Mouse (Mus musculus) stomach, postnatal 0 days (tissue): Measurements from ENCODE around the gene Rundc1. TPM values are rescaled to one million over a fixed set of nuclear protein-coding genes. Genes with fewer than 3 reads are reported as not detected.
"Not testable (repeated sequence)": the region's sequence is repeated elsewhere in the genome, so short reads cannot be mapped to it uniquely, and the experiment has no call there.

Experiments used
- ATAC-seq: fragments of 200-750 bp; cut with Nextera tagmentation; 2 replicates; pipeline ENCODE4 v1.8.0; 2017; ENCODE audit not compliant: low FRiP score, low TSS enrichment
- DNase-seq: peaks from one replicate; pipeline ENCODE4 v3.0.0-alpha.2; 2016; ENCODE audit warnings: low spot score
- H3K27ac ChIP-seq: fragments of 300-500 bp; sonication (generic); replicated peaks from 2 replicates; pipeline ENCODE4 v1.5.1; 2014; ENCODE audit warnings: mild to moderate bottlenecking, control low read depth
- H3K27me3 ChIP-seq: fragments of 300-500 bp; sonication (generic); 2 replicates; pipeline ENCODE4 v1.6.1; 2014; ENCODE audit warnings: low read length; ENCODE audit not compliant: control insufficient read depth, insufficient read depth
- H3K36me3 ChIP-seq: fragments of 300-500 bp; sonication (generic); 2 replicates; pipeline ENCODE4 v1.6.1; 2014; ENCODE audit warnings: low read length, mixed read lengths; ENCODE audit not compliant: control insufficient read depth, insufficient read depth
- H3K4me1 ChIP-seq: fragments of 300-500 bp; sonication (generic); replicated peaks from 2 replicates; pipeline ENCODE4 v1.6.1; 2014; ENCODE audit warnings: antibody characterized with exemption; ENCODE audit not compliant: control insufficient read depth, insufficient read depth
- H3K4me2 ChIP-seq: fragments of 300-500 bp; sonication (generic); replicated peaks from 2 replicates; pipeline ENCODE4 v1.6.1; 2014; ENCODE audit warnings: low read depth, mild to moderate bottlenecking, control low read depth, moderate library complexity
- H3K4me3 ChIP-seq: fragments of 300-500 bp; sonication (generic); 2 replicates; pipeline ENCODE4 v1.5.1; 2014; ENCODE audit warnings: low read depth, low read length, control low read depth
- H3K9ac ChIP-seq: fragments of 300-500 bp; sonication (generic); 2 replicates; pipeline ENCODE4 v1.6.1; 2014; ENCODE audit warnings: mild to moderate bottlenecking, low read length, control low read depth, mixed read lengths
- H3K9me3 ChIP-seq: fragments of 300-500 bp; sonication (generic); 2 replicates; pipeline ENCODE4 v1.6.1; 2016; ENCODE audit warnings: low read length; ENCODE audit not compliant: control insufficient read depth
- CTCF ChIP-seq: IDR thresholded peaks from 2 replicates; pipeline ENCODE4 v1.5.1; 2016; ENCODE audit warnings: antibody characterized with exemption, low read depth, mild to moderate bottlenecking, moderate library complexity
- EP300 ChIP-seq: optimal IDR thresholded peaks from 2 replicates; pipeline ENCODE3; 2016; ENCODE audit warnings: antibody characterized with exemption
- WGBS: fragments of 180-500 bp; shearing (Covaris S2); extraction: QIAGEN DNeasy Blood & Tissue Kit; methylation state at CpG from one replicate; pipeline ENCODE4 v1.1.7; 2014; 5-methylcytosine and 5-hydroxymethylcytosine counted together
- polyA plus RNA-seq: library from polyadenylated mRNA; unstranded; fragments of >200 nt; fragmentation: Nextera tagmentation; extraction: Ambion mirVana; gene quantifications from 2 replicates; pipeline ENCODE4 v1.2.1, GENCODE M21; 2015

Gene Rundc1
- 11.3 and 11.5 TPM in 2 replicates for polyA plus RNA-seq

GRCm38 (mm10) chr11:101424925-101425813, at the start of gene Rundc1, which contains the start of gene Ptges3l:
Gene Rundc1 (plus strand): TSS chr11:101425085.
Gene Ptges3l (minus strand): TSS chr11:101425333.
- H3K4me1 ChIP-seq: peaks cover 4% of the 10 kb centered on the region; the same call in 1 of the 2 replicates
- H3K4me3 ChIP-seq: peak within 1 kb of the TSS; percentile 94
- ATAC-seq (peak; percentile 90), DNase-seq (peak; percentile 99)
- H3K27me3 ChIP-seq: no peaks in the 10 kb centered on the region
- H3K36me3 ChIP-seq: no peaks in the 10 kb centered on the region
- H3K27ac ChIP-seq: peak within 1 kb of the TSS; percentile 94
- H3K9me3 ChIP-seq: no peaks in the 10 kb centered on the region
- TF ChIP-seq CTCF: peak; percentile 65
- TF ChIP-seq EP300: no peak
- peak within 1 kb of the TSS; percentile 92 for H3K4me2 ChIP-seq
- H3K9ac ChIP-seq: peak within 1 kb of the TSS; percentile 90
- under 1% methylated on average over 80 of the region's 81 CpGs for WGBS

- not testable (repeated sequence) for H3K9me3 ChIP-seq, H3K27ac ChIP-seq, H3K9ac ChIP-seq, H3K4me1 ChIP-seq, H3K4me3 ChIP-seq, H3K4me2 ChIP-seq, H3K27me3 ChIP-seq, H3K36me3 ChIP-seq, ATAC-seq, DNase-seq
- WGBS: 93% methylated on average over 8 of the region's 8 CpGs
Observed at GRCm38 (mm10) chr11:101378196-101378595, 46.7 kb upstream of the Rundc1 start.

GRCm38 (mm10) chr11:101378926-101379325, 46.0 kb upstream of the Rundc1 start:
- no peak overlapping the region for H3K9ac ChIP-seq

GRCm38 (mm10) chr11:101381817-101382216, 43.1 kb upstream of the Rundc1 start:
- no peak overlapping the region for H3K4me3 ChIP-seq
- 20% methylated on average over 4 of the region's 4 CpGs for WGBS
- H3K9me3 ChIP-seq: no peaks in the 10 kb centered on the region
- no peak overlapping the region for H3K27ac ChIP-seq
- H3K36me3 ChIP-seq: no peaks in the 10 kb centered on the region
- no peak for DNase-seq
- ATAC-seq: no peak
- no peak for TF ChIP-seq EP300
- no peak for TF ChIP-seq CTCF
- H3K4me2 ChIP-seq: no peak overlapping the region
- H3K4me1 ChIP-seq: no peaks in the 10 kb centered on the region
- H3K9ac ChIP-seq: no peak overlapping the region
- no peaks in the 10 kb centered on the region for H3K27me3 ChIP-seq

More at GRCm38 (mm10) chr11:101378926-101379325, 46.0 kb upstream of the Rundc1 start:
- H3K4me3 ChIP-seq: no peak overlapping the region
- no peaks in the 10 kb centered on the region for H3K36me3 ChIP-seq
- H3K9me3 ChIP-seq: no peaks in the 10 kb centered on the region
- no peak overlapping the region for H3K27ac ChIP-seq
- no peak overlapping the region for H3K4me2 ChIP-seq
- DNase-seq (no peak), ATAC-seq (no peak)
- H3K27me3 ChIP-seq: no peaks in the 10 kb centered on the region
- no peak for TF ChIP-seq CTCF
- no peak for TF ChIP-seq EP300
- 69% methylated on average over 6 of the region's 6 CpGs for WGBS
- no peaks in the 10 kb centered on the region for H3K4me1 ChIP-seq

GRCm38 (mm10) chr11:101395110-101395509, 29.8 kb upstream of the Rundc1 start:
- H3K27ac ChIP-seq: no peak overlapping the region
- H3K36me3 ChIP-seq: no peaks in the 10 kb centered on the region
- ATAC-seq (peak; percentile 53; the same call in 1 of the 2 replicates), DNase-seq (peak; percentile 80)
- H3K9me3 ChIP-seq: no peaks in the 10 kb centered on the region
- TF ChIP-seq CTCF: peak; percentile 99
- TF ChIP-seq EP300: no peak
- no peaks in the 10 kb centered on the region for H3K27me3 ChIP-seq
- no peaks in the 10 kb centered on the region for H3K4me1 ChIP-seq
- WGBS: 1% methylated on average over 8 of the region's 8 CpGs
- no peak overlapping the region for H3K4me2 ChIP-seq
- no peak overlapping the region for H3K4me3 ChIP-seq
- H3K9ac ChIP-seq: no peak overlapping the region

GRCm38 (mm10) chr11:101415306-101415705, 9.6 kb upstream of the Rundc1 start:
- H3K4me1 ChIP-seq: no peaks in the 10 kb centered on the region
- H3K27ac ChIP-seq: no peak overlapping the region
- H3K36me3 ChIP-seq: peaks cover 12% of the 10 kb centered on the region; the same call in 1 of the 2 replicates
- no peak overlapping the region for H3K9ac ChIP-seq
- H3K27me3 ChIP-seq: no peaks in the 10 kb centered on the region
- H3K9me3 ChIP-seq: no peaks in the 10 kb centered on the region
- no peak overlapping the region for H3K4me2 ChIP-seq
- H3K4me3 ChIP-seq: no peak overlapping the region
- peak; percentile 43 for TF ChIP-seq CTCF
- TF ChIP-seq EP300: no peak
- no peak for ATAC-seq
- no peak for DNase-seq
- 83% methylated on average over 2 of the region's 2 CpGs for WGBS
